Mouse (Mus musculus): ENCODE data around the gene Tjp1.
A peak's percentile ranks its signal among the peaks of the same experiment; 100 is the strongest.

Gene Tjp1

DNA sequence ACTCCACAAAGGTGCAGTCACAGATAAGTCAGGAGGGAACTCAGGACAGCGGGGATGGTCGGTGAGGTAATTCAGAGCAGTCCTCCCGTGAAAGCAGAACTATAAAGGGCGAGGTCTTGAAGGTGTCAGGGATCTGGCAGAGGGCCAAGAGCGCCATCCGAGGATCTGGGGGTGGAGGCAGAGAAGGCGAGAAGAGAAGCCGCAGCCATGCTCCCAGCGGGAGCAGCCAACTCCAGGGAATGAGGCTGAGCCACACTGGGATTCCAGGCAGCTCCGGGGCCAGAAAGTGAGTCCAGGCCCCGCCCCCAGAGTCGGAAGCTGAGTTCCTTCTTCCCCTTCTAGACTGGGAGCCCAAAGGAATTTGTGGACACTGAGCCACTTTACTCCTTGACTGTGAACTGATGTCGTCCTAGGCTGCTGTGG lies 41.3 kb downstream of the Tjp1 start:
- peak; percentile 95 for DNase-seq

DNA sequence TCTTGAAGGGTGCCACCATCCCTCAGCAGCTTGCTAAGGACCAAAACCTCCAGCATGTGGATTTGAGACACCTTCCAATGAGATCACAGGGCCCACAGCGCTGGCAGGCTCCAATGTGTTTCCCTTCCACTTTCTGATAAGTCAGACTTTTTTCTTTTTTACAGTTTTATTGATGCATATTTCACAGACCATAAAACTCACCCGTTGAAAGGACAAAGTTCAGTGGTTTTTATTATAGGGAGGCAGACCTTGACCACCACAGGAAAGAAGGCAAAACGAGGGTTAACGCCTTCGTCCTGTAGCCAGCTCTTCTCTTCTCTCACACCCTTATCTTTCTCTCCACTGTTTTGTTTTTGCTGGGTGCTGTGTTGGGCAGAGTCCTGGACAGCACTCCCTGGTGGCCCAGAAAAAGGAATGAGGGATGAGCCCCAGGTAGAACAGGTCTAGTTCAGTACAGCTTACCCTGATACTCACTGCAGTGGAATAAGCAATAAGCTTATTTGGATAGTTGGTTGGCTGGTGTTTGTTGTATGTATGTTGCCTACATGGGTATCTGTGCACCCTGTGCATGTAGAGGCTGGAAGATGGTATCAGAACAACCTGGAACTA lies 43.3 kb downstream of the Tjp1 start:
- DNase-seq: no peak

DNA sequence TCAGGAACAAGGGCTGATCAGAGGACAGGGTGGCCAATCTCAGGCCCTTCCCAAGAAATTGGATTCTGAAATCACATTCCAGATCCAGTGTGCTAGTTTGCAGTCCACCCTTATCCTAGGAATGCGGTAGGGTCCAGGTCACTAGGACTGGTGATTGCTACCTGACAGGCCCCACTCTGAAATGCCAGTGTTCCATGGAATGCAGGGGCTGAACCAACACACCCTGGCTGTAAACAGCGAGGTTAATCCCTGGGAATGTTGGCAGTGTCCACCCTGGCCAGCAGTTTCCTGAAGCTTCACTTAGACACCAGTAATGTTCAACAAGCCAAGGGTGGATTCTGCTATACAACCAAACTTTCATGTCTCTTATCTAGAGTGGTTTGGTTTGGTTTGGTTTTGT lies 45.4 kb downstream of the Tjp1 start:
- no peak for DNase-seq

DNA sequence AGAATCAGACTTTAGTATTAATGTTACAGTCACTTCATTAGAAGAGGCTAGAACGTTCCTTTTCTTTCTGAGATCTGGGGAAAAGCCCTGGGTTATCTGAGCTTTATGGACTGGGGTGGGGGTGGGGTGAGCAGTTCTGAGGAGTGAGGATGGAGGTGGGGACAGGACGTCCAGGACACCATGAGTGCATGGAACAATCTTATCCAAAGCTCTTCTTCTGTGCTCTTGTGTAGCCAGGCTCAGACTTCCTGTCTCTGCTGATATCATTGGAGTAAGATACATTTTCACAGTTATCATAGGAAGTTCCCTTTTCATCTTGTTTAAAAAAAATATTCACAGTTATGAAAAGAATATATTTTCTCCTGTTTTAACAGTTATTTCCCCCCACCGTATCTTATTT lies 55.5 kb downstream of the Tjp1 start:
- peak; percentile 64 for DNase-seq

DNA sequence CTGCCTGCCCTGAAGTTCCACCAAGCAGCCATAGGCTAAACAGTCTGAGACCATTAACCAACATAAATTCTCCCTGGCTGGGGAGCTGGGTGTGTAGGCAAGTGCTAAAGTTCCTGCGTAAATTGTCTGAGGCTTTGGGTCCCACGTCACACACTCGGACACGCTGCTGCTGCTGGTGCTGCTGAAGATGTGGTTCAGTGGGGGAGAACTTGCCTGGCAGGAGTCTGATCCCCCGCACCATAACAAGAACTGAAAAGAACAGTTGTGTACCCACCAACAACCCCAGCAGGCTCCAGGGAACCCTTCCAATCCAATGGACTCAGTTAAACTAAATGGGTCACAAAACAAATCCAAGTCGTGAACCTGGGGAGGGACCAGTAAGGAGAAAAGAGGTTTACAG lies 56.2 kb downstream of the Tjp1 start:
- DNase-seq: peak; percentile 63

DNA sequence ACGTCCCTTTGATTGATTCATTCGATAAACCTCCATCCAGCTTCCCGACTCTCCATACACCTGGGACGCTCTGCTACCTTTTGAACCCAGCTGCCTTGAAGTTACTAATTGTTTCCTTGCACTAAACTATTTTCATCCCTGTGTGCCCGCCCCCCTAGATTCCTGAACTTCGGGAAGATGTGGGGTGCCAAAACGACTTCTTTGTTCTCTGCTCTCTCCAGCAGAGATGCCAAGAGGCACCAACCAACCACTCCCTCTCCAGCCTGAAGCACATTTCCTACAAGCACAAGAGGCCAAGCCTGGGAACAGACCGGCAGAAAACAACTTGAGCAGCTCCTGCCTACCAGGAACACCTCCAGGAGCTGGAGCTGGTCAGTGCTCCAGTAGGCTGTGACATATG lies 57.4 kb downstream of the Tjp1 start:
- DNase-seq: peak; percentile 89

DNA sequence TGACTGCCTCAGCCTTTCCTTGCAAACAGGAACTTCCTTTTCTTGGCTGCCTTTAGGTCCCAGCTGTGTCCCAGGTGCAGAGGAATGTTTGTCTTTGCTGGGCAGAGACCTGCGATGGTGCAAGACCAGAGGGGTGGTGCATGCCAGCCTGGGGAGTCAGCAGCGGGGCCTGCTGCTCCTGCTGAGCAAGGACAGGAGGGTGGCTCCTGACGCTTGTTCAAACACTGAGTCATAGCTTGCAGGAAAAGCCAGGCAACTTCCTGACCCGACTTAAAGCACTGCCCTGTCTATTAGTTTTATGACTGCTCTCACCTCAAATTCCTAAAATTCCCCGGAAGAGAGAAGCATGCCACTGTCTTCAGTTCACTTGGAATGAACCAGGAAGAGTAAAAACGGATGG lies 57.9 kb downstream of the Tjp1 start:
- DNase-seq: peak; percentile 91

DNA sequence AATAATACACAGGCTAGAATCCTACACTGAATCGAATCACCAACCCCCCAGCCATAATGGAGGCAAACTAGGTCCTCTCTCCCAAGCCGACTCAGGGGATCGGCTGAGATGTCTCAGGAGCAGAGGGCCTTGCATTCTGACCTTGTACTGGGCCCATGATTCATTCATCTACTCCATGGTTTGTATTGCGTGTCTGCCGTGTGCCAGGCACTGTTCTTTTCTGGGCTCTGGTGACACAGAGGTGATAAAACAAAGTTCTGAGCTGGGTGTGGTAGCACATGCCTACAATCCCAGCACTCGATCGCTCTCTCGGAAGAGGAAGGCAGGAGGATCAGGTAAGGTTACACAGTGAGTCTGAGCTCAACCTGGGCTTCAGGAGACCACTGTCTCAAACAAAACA lies 59.4 kb downstream of the Tjp1 start:
- DNase-seq: peak; percentile 90

DNA sequence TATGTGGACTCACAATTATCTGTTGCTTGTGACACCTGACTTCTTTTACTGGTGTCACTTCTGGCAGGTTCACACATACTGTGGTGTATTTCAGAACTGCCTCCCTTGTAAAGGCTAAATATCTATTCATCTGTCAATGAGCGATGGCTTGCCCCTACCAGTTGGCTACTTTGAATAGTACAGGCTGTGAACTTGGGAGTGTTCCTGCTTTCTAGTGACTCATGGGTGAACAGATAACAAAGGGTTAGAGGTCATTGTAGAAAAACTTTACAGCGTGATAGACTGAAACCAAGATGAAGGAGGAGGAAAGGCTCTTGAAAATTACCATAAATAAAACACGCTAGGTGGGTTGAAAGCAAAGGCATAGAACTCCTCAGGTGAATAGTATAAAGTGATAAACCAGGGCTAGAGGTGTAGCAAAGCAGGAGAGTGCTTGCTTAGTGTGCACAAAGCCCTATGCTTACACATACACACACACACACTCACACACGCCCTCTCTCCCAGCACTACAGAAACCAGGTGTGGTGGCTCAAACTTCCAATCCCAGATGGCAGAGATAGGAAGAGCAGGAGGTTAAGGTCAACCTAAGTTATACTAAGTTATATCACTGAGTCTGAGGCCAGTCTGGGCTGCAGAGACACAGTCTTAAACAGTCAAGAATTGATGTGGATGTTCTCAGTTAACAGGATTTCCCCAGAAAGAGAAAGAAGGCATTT lies 60.1 kb downstream of the Tjp1 start:
- DNase-seq: no peak

DNA sequence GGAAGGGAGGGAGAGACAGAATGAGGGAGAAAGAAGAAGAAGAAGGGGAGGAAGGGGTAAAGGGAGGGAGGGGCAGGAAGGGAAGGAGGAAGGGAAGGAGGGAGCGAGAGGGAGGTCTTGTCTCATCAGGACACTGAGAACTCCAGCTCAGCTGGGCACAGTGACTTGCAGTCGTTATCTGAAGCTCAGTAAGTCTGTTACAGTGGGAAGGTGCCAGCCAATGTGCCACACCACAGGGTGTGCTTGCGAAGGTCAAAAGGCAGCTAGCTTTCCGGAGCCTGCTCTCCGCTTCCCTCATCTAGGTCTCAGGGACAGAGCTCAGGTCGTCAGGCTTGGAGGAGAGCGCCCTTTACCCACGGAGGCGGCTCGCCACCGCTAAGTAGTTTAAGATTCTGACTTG lies 61.4 kb downstream of the Tjp1 start:
- DNase-seq: peak; percentile 96

DNA sequence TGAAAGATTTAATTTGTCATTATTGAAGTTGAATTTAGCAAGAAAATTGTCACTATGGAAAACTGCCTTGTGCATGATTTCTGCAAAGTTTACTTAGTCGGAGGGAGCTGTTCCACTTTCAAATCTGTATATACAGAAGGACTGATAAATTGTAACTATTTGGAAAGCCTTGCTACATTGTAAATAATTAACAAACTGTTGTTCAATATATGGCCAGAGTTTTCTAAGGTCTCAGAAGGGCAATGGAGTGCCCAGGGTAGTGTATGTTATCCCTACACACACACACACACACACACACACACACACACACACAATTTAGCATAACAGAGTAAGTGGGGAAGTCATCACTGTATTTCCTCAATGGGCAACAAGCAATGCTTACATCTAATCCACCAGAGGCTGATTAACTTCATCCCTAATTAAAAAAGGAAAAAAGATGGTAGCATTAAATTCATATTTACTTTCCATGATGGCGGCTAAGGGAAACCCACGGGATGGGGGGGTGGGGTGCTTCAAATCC lies 63.0 kb downstream of the Tjp1 start:
- no peak for DNase-seq

DNA sequence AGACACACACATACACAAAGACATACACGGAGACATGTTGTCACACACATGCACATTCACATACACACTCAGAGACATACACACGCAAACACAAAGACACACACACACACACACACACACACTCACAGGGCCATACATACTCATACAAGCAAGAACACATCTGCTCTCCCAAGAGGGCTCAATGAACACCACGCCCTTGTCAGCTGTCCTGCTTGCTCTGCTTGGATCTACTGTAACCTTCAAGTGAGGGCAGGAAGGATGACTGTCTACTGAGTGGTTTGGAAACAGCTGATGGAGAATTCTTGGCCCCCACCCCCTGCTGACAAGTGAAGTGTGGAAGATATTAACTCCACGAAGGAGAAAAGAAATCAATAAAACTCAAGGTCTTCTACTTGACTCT lies 64.1 kb downstream of the Tjp1 start:
- DNase-seq: no peak

DNA sequence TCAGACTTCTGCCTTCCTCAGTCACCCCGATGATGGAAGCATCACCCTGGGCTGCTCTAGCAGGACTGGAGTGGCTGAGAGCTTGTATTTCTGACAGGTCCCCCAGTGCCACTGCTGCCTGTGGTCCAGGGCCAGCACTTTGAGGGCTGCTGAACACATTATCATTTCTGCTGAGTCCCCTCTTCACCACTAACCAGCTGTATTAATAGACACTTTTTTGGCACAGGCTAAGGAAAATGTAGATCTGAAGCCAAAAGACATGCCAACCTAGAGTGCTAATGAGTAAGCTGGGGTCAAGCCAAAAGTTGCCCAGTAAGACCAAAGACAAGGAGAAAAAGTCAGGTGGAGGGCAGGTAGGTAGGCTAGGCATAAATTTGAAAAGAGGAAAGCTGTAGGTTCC lies 66.2 kb downstream of the Tjp1 start:
- DNase-seq: peak; percentile 96

DNA sequence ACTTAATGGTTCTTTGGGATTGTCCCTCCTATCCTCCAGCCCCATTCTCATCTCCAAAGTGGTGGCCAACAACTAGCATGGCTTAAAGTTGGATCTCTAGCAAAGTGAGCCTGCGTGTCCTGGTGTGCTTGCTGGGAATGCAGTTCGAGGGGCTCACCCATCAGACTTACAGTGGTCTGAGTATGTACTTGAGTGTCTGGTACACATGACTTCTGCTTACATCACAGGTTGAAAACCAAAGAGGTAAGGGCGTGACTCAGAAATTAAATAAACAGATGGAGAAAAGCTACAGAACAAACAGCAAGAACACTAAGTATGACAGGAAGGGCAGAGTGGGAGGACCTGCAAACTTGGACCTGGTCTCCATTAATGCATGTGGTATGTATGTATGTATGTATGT lies 67.4 kb downstream of the Tjp1 start:
- no peak for DNase-seq

DNA sequence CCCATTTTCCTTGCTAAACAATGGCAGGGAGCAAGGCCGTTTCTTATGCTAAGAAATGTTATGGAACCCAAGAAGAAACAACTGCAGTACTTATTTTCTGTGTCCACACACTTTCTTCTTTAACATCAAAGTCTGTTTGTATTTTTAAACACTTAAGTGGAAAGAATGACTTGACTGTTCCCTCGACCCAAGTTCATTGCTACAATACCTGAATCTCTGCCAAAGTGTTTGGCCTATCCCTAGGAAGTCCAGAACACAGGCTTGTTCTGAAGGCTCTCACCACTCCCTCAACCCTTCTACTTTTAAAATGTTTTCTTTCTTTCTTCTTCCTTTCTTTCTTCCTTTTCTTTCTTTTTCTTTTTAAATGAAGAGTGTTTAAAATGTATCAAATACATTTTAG lies 71.5 kb downstream of the Tjp1 start:
- peak; percentile 90 for DNase-seq

DNA sequence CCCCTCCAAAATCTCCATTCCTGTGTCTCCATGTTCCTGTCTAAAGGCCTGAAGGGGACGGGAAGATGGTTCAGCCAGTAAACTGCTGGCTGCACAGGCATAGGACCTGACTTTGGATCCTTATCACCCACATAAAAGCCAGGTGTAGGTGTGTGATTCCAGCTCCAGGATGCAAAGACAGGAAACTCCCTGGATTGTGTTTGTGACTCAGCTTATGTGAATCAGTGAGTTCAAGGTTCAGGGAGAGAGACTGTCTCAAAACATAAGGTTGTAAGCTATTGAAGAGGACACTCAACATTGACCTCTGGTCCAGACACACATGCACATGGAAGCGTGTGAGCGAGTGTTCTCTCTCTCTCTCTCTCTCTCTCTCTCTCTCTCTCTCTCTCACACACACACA lies 72.4 kb downstream of the Tjp1 start:
- no peak for DNase-seq

DNA sequence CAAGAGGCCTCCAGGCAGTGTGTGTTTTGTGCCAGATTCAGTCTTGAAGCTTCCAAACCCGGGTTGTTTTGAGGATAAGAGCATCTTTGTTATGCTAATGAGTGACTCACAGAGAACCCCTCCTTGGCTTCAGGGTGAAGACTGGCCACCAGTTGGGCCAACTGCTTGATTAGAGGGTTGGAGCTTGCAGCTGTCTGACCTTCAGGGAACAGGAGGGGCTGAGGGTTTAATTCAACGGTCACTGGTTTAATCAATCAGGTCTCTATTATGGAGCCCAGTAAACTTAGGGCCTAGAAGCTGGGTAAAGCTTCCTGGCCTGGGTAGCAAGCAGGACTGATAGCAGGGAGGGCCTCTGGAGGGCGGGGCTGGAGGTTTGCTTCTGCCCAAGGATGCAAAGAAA lies 73.3 kb downstream of the Tjp1 start:
- no peak for DNase-seq

DNA sequence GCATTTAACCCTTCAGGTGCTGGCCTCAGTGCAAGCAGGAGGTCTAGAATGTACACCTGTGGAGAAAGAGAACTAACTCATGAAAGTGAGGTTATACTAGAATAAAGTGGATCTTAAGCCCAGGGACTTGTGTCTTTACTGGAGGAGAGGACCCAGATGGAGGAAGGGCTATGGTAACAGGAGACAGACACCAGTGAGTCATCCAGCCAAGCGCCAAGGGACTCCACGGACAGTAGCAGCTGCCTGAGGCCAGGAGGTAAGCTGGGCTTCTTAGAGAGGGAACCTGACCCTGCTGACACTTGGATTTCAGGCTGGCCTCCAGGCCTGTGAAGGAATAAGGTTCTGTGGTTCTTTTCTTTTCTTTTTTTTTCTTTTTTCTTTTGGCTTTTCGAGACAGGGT lies 75.3 kb downstream of the Tjp1 start:
- DNase-seq: no peak

DNA sequence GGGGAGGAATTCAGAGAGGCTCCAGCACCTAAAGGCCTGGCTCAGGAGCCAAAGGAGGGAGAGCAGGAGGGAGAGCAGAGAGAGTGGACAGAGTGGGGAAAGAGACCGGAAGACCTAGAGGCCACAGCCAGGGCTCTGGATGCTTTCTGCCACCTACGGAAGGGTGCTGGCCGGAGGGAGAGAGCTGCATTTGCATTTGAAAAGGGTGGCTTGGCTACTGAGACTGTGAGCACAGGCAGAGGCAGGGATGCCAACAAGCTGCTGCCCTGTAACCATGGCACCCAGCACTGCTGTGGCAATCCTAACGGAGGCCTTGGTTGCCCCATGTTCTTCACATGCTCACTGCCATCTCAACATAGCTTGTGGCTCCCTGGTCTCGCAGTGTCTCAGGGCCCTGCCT lies 77.4 kb downstream of the Tjp1 start:
- DNase-seq: no peak

DNA sequence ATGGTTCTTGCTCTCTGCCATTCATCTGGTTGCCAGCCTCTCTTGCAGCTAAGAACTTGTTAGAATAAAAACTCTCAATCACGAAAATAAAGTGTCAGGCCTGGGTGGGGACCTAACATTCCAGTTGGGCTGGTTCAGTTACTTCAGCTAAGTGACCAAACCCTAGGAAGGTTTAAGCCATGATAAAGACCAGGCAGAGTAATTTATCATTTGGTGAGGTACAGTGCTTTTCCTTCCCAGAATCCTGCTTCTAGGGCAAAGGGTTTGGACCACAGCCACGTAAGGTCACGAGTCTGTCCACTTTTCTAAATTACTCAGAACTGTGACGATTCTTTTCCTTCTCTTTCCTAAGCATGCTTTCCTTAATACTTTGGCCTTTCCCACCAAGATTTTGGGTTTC lies 86.1 kb downstream of the Tjp1 start:
- no peak for DNase-seq

DNA sequence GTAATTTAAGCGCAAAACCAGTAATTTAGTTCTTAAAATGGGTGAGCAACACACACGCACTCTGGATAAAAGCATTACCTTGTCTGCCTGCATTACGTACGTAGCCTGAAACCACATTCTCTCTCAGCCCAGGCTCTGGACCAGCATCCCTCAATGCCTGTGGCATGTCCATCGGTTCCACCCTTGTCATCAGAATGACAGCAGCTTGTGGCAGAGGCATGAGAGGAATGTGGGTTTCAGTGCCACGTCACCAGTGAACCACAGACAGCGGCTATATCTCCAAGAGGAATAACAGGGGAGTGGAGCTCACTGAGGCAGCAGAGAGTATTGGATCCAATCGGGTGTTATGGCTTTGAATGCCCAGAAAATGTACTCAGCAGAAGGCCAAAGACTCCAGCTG lies 88.1 kb downstream of the Tjp1 start:
- DNase-seq: no peak

DNA sequence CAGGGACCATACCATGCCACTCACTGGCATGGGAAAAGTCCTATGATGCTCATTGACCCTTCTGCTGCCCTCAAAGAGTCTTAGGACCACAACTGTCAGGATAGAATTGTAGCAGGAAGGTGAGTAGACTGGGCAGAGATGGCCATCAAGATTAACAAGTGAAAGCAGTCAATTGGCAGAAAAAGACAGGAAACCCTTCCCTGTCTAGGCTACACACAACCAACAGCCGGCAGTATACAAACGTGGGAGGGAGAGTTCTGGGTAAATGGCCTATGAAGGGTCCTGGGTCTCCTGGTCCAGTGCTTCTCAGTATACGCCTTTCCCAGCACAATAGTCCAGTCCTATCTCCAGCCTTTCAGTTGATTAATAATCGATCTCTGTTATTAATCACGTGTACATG lies 89.4 kb downstream of the Tjp1 start:
- no peak for DNase-seq

DNA sequence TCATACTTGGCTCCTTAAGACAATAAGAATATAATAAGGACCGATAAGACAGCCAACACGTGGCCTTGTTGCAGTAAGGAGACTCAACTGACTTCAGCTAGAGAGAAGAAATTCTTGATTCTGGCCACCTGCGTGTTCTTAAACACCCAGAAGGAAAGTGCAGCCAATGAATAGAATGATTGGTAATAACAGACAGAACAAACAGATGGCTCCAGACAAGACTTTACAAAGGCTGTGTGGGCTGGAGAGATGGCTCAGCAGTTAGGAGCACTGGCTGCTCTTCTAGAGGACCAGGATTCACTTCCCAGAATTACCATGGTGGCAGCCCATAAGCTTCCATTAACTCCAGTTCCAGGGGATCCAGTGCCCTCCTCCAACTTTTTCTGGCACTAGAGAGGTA lies 90.7 kb downstream of the Tjp1 start:
- DNase-seq: no peak

DNA sequence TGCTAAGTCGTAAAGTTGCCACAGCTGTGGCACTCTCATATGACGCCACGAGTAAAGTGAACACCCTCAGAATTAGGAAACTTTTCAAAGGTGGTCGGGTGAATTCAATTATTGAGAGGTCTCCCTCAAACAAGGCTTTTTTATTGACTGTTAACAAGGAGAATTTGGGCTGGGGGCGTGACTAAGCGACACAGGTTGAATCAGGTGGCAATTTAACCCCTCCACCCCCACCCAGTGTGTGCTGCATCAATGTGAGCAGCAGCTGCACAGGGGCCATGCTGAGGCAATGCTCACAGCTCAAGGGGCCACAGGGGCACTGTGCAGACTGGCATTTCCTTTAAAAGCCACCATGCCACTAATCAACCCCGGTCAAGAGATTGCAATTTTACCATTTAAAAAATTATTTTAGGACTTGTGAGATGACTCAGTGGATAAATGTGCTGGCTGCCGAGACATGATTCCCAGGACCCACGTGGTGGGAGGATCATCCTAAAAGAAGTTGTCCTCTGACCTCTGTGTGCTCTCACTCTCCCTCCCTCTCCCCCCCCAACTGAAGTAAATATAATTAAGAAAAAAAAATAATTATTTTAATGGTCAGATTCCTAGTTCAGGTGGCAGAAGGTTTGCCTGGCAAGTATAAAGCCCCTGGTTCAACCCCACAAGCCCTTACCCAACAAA lies 96.4 kb downstream of the Tjp1 start:
- DNase-seq: no peak

Data from heart, adult 11 months (tissue).